Mouse (Mus musculus) C2C12 (cell line): Measurements from ENCODE around the gene Evx1. TPM values are rescaled to one million over a fixed set of nuclear protein-coding genes. Genes with fewer than 3 reads are reported as not detected.

Experiments
- H3K27me3 ChIP-seq: one replicate; pipeline ENCODE4 v1.6.1; 2011; ENCODE audit not compliant: control insufficient read depth, insufficient read depth, insufficient read length
- H3K36me3 ChIP-seq: one replicate; pipeline ENCODE4 v1.6.1; 2011; ENCODE audit not compliant: control insufficient read depth, insufficient read depth
- H3K4me3 ChIP-seq: one replicate; pipeline ENCODE4 v1.5.1; 2011; ENCODE audit warnings: mild to moderate bottlenecking, control low read depth; ENCODE audit not compliant: poor library complexity, insufficient read depth, severe bottlenecking
- H3K79me2 ChIP-seq: one replicate; pipeline ENCODE4 v1.6.1; 2011; ENCODE audit not compliant: control insufficient read depth, insufficient read depth
- H3K79me3 ChIP-seq: one replicate; pipeline ENCODE4 v1.6.1; 2011; ENCODE audit warnings: low read depth, control low read depth
- H3ac ChIP-seq: one replicate; pipeline ENCODE3; 2011; ENCODE audit warnings: low read depth; ENCODE audit not compliant: control insufficient read depth, insufficient read length
- CEBPB ChIP-seq: IDR thresholded peaks from one replicate; pipeline ENCODE4 v1.6.1; 2011; ENCODE audit warnings: low read depth, mild to moderate bottlenecking, control low read depth, moderate library complexity
- CTCF ChIP-seq: IDR thresholded peaks from one replicate; pipeline ENCODE4 v1.5.1; 2011; ENCODE audit not compliant: control insufficient read depth, insufficient read depth, insufficient read length
- FOSL1 ChIP-seq: IDR thresholded peaks from one replicate; pipeline ENCODE4 v1.8.0; 2011; ENCODE audit warnings: mild to moderate bottlenecking, low read length; ENCODE audit not compliant: poor library complexity, insufficient read depth, severe bottlenecking
- MAX ChIP-seq: IDR thresholded peaks from one replicate; pipeline ENCODE4 v1.6.1; 2011; ENCODE audit warnings: mild to moderate bottlenecking, control low read depth
- MYOD1 ChIP-seq: IDR thresholded peaks from one replicate; pipeline ENCODE4 v1.6.1; 2011; ENCODE audit warnings: low read depth; ENCODE audit not compliant: control insufficient read depth, insufficient read length
- MYOG ChIP-seq: IDR thresholded peaks from one replicate; pipeline ENCODE4 v1.6.1; 2011; ENCODE audit not compliant: control insufficient read depth, insufficient read length; ENCODE audit errors: extremely low read depth
- USF1 ChIP-seq: IDR thresholded peaks from one replicate; pipeline ENCODE4 v1.6.1; 2011; ENCODE audit warnings: low read depth, mild to moderate bottlenecking, control low read depth, moderate library complexity
- polyA plus RNA-seq: library from polyadenylated mRNA; unstranded; fragments of >200 nt; fragmentation: generic; extraction: Trizol; gene quantifications from one replicate; pipeline ENCODE4 v1.2.1, GENCODE M21; 2012; ENCODE audit warnings: missing spikeins

Gene Evx1
- polyA plus RNA-seq, 1 experiment = not detected

- Histone ChIP-seq H3K27me3 (peaks cover 69% of the 10 kb centered on the region), H3K79me2 (no peaks in the 10 kb centered on the region), H3K79me3 (no peaks in the 10 kb centered on the region), H3K36me3 (no peaks in the 10 kb centered on the region), H3K4me3 (no peak overlapping the region), H3ac (no peak overlapping the region)
- TF ChIP-seq MYOD1 = no peak
- TF ChIP-seq MAX = no peak
- TF ChIP-seq CTCF = no peak
- TF ChIP-seq FOSL1 = no peak
- no peak for TF ChIP-seq MYOG
- TF ChIP-seq USF1 = no peak
- no peak for TF ChIP-seq CEBPB
Measured at GRCm38 (mm10) chr6:52311661-52312557, 1.4 kb upstream of the Evx1 start.

GRCm38 (mm10) chr6:52312558-52312915 is 761 bp upstream of the Evx1 start:
- Histone ChIP-seq H3ac (no peak overlapping the region), H3K79me2 (no peaks in the 10 kb centered on the region), H3K36me3 (no peaks in the 10 kb centered on the region), H3K4me3 (no peak overlapping the region), H3K79me3 (no peaks in the 10 kb centered on the region), H3K27me3 (peaks cover 75% of the 10 kb centered on the region)
- no peak for TF ChIP-seq MYOG
- no peak for TF ChIP-seq CEBPB

- Histone ChIP-seq H3K79me3 (no peaks in the 10 kb centered on the region), H3K79me2 (no peaks in the 10 kb centered on the region), H3K4me3 (no peak overlapping the region), H3K36me3 (no peaks in the 10 kb centered on the region), H3K27me3 (peaks cover 82% of the 10 kb centered on the region), H3ac (no peak overlapping the region)
- TF ChIP-seq CTCF (no peak), MYOD1 (no peak)
Measured at GRCm38 (mm10) chr6:52314304-52315100, 1.2 kb downstream of the Evx1 start.

DNA sequence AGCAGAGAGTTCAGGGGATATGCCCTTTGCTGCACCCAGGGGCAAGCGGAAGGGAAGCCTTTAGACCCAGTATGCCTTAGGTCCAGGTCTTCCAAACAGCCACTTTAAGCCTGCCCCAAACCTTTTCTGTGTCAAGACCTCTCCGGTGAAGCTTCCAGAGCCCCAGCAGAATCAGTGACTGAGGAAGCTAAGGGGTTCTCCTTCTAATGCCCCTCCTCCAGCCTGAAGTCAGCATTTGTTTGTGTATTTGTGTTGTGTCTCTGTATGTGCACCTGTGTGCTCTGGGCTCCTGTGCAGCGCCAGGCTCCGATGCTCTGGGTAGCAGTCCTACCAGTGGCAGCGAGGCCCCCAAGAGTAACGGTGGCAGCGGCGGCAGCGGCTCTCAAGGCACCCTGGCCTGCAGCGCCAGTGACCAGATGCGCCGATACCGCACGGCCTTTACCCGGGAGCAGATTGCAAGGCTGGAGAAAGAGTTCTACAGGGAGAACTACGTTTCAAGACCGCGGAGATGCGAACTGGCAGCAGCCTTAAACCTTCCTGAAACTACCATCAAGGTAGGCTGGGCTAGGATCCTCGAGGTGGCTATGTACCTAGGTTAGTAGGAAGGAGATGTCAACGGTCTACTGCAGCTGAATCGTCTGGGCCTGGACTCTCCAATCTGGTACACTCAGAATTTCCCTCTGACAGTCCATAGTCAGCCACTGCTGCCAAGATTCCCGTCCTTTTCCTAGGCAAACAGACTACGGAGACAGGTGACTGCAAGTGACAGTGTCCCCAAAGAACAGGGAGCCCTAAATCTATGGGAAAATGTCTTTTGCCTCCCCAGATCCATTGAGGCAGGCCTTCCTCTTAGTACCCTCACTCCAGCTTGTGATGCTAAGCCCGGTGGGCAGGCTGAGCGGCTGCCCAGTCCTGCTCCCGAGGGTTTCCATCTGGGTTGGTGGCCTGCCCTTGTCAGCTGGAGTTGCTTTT is 2.4 kb downstream of the Evx1 start:
- H3K79me2 ChIP-seq = no peaks in the 10 kb centered on the region
- no peaks in the 10 kb centered on the region for H3K79me3 ChIP-seq
- no peak overlapping the region for H3K4me3 ChIP-seq
- H3K36me3 ChIP-seq = no peaks in the 10 kb centered on the region
- peaks cover 80% of the 10 kb centered on the region for H3K27me3 ChIP-seq
- no peak overlapping the region for H3ac ChIP-seq
- TF ChIP-seq FOSL1 (no peak), USF1 (no peak), CEBPB (no peak), MAX (no peak), MYOG (no peak), CTCF (no peak), MYOD1 (no peak)

DNA sequence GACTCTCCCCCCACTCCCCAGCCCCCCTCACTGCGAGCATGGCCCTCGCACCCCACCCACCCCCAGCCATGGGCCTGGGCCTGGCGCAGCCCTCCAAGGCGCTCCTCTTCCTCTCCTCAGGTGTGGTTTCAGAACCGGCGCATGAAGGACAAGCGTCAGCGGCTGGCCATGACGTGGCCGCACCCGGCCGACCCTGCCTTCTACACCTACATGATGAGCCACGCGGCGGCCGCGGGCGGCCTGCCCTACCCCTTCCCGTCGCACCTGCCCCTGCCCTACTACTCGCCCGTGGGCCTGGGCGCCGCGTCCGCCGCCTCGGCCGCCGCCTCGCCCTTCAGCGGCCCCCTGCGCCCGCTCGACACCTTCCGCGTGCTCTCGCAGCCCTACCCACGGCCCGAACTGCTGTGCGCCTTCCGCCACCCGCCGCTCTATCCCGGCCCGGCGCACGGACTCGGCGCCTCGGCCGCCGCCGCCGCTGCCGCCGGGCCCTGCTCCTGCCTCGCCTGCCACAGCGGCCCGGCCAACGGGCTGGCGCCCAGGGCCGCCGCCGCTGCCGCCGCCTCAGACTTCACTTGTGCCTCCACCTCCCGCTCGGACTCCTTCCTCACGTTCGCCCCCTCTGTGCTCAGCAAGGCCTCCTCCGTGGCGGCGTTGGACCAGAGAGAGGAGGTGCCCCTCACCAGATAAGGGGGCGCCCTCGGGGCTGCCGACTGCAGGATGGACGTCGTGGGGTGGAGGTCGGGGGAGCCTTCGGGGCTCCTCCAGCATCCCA is 3.3 kb downstream of the Evx1 start:
- Histone ChIP-seq H3K4me3 (no peak overlapping the region), H3K79me2 (no peaks in the 10 kb centered on the region), H3K36me3 (no peaks in the 10 kb centered on the region), H3K79me3 (no peaks in the 10 kb centered on the region), H3K27me3 (peaks cover 80% of the 10 kb centered on the region), H3ac (no peak overlapping the region)
- TF ChIP-seq FOSL1 (no peak), MAX (no peak), USF1 (no peak), CEBPB (no peak)
